Mouse (Mus musculus) liver, postnatal 0 days (tissue): Measurements from ENCODE around the gene Cfap299.

Experiments used
- CTCF ChIP-seq: sonication (generic); IDR thresholded peaks from 2 replicates; pipeline ENCODE4 v1.5.1; 2016; ENCODE audit warnings: antibody characterized with exemption, low read depth
- EP300 ChIP-seq: IDR thresholded peaks from 2 replicates; pipeline ENCODE4 v1.6.1; 2016; ENCODE audit warnings: antibody characterized with exemption, low read depth, mild to moderate bottlenecking

DNA sequence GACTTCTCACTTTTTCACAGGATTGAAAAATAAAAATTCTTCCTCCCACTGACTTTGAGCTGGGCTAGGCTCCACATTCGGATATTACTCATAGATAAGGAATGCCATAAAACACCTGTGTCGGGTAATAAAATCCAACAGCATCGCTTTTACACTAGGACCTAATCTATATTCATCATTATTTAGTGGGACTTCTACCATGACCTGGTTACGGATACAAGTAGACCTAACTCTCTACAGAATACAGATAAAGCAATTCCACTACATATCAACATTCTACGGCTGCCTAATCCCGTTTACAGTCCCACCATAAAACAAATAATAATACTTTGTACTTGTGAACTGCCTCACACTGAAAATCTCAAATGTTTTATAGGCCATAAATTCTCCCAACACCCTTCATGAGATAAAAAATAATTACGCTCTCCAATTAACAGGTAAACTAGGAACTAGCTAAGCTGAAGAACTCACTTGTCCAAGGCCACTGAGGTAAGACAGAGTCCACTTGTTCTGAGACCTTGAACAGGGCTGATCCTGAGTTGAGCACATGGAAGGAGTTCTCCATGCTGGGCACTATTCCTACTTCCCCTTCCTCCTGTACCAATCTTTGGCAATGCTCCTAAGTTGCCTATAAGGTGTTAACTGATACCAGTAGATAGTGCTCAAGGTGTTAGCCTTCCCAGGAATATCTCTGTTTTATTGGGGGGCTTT is 513.7 kb downstream of the Cfap299 start:
- TF ChIP-seq CTCF: no peak
- TF ChIP-seq EP300: no peak
